Mouse (Mus musculus): ENCODE measurements around the gene Gm14406. TPM values are rescaled to one million over a fixed set of nuclear protein-coding genes. Genes with fewer than 3 reads are reported as not detected.
"Not testable (repeated sequence)": the region's sequence is repeated elsewhere in the genome, so short reads cannot be mapped to it uniquely, and the experiment has no call there.

Gene Gm14406
- polyA plus RNA-seq (2014; fragmentation: Nextera tagmentation; extraction: Ambion mirVana) = not detected in 2 replicates

- H3K27ac ChIP-seq (ENCODE audit: low read depth, low read length); H3K9ac ChIP-seq (replicated peaks; ENCODE audit: low read depth, low read length); H3K4me2 ChIP-seq (ENCODE audit: low read depth, low read length); H3K4me3 ChIP-seq (ENCODE audit: low read depth, low read length); ATAC-seq (ENCODE audit: low read depth); H3K36me3 ChIP-seq (ENCODE audit: control insufficient read depth, insufficient read depth, low read length); H3K27me3 ChIP-seq (ENCODE audit: control insufficient read depth, insufficient read depth, low read length); H3K4me1 ChIP-seq (ENCODE audit: control insufficient read depth, insufficient read depth, low read length); H3K9me3 ChIP-seq (ENCODE audit: control insufficient read depth, low read length): not testable (repeated sequence)
- 87% methylated on average over 2 of the region's 2 CpGs for WGBS
These were observed at the start of gene Gm14406 for GRCm38 (mm10) chr2:177577998-177578397. Gene Gm14406, minus strand, starts transcription at chr2:177578210.

GRCm38 (mm10) chr2:177575141-177575540 is 2.9 kb downstream of the Gm14406 start:
- H3K4me3 ChIP-seq (ENCODE audit: low read depth, low read length); H3K9ac ChIP-seq (replicated peaks; ENCODE audit: low read depth, low read length); H3K4me2 ChIP-seq (ENCODE audit: low read depth, low read length); H3K27ac ChIP-seq (ENCODE audit: low read depth, low read length); H3K27me3 ChIP-seq (ENCODE audit: control insufficient read depth, insufficient read depth, low read length); H3K36me3 ChIP-seq (ENCODE audit: control insufficient read depth, insufficient read depth, low read length); H3K4me1 ChIP-seq (ENCODE audit: control insufficient read depth, insufficient read depth, low read length); ATAC-seq (ENCODE audit: low read depth); H3K9me3 ChIP-seq (ENCODE audit: control insufficient read depth, low read length): not testable (repeated sequence)
- WGBS = 83% methylated on average over 1 of the region's 2 CpGs

- H3K4me2 ChIP-seq (ENCODE audit: low read depth, low read length); H3K4me3 ChIP-seq (ENCODE audit: low read depth, low read length); H3K9ac ChIP-seq (replicated peaks; ENCODE audit: low read depth, low read length); H3K36me3 ChIP-seq (ENCODE audit: control insufficient read depth, insufficient read depth, low read length); H3K27ac ChIP-seq (ENCODE audit: low read depth, low read length); H3K9me3 ChIP-seq (ENCODE audit: control insufficient read depth, low read length); ATAC-seq (ENCODE audit: low read depth); H3K27me3 ChIP-seq (ENCODE audit: control insufficient read depth, insufficient read depth, low read length); H3K4me1 ChIP-seq (ENCODE audit: control insufficient read depth, insufficient read depth, low read length): not testable (repeated sequence)
- 78% methylated on average over 4 of the region's 4 CpGs for WGBS
These were observed 18.6 kb downstream of the Gm14406 start for GRCm38 (mm10) chr2:177559365-177559764.

- not testable (repeated sequence) for H3K36me3 ChIP-seq (ENCODE audit: control insufficient read depth, insufficient read depth, low read length); H3K4me1 ChIP-seq (ENCODE audit: control insufficient read depth, insufficient read depth, low read length); H3K27ac ChIP-seq (ENCODE audit: low read depth, low read length); H3K9me3 ChIP-seq (ENCODE audit: control insufficient read depth, low read length); H3K4me2 ChIP-seq (ENCODE audit: low read depth, low read length); H3K4me3 ChIP-seq (ENCODE audit: low read depth, low read length); H3K27me3 ChIP-seq (ENCODE audit: control insufficient read depth, insufficient read depth, low read length); ATAC-seq (ENCODE audit: low read depth); H3K9ac ChIP-seq (replicated peaks; ENCODE audit: low read depth, low read length)
- no CpG with 5 or more reads among the region's 1 CpGs for WGBS
These were observed 22.7 kb downstream of the Gm14406 start for GRCm38 (mm10) chr2:177555261-177555660.

GRCm38 (mm10) chr2:177537717-177538116 is 40.3 kb downstream of the Gm14406 start:
- not testable (repeated sequence) for ATAC-seq (ENCODE audit: low read depth)
- WGBS = 79% methylated on average over 5 of the region's 5 CpGs

GRCm38 (mm10) chr2:177537141-177537540 is 40.9 kb downstream of the Gm14406 start:
- not testable (repeated sequence) for H3K4me3 ChIP-seq (ENCODE audit: low read depth, low read length); H3K27me3 ChIP-seq (ENCODE audit: control insufficient read depth, insufficient read depth, low read length); H3K9ac ChIP-seq (replicated peaks; ENCODE audit: low read depth, low read length); H3K4me2 ChIP-seq (ENCODE audit: low read depth, low read length); H3K4me1 ChIP-seq (ENCODE audit: control insufficient read depth, insufficient read depth, low read length); H3K36me3 ChIP-seq (ENCODE audit: control insufficient read depth, insufficient read depth, low read length); ATAC-seq (ENCODE audit: low read depth); H3K27ac ChIP-seq (ENCODE audit: low read depth, low read length); H3K9me3 ChIP-seq (ENCODE audit: control insufficient read depth, low read length)
- 91% methylated on average over 2 of the region's 2 CpGs for WGBS

More at GRCm38 (mm10) chr2:177537717-177538116, 40.3 kb downstream of the Gm14406 start:
- not testable (repeated sequence) for H3K4me2 ChIP-seq (ENCODE audit: low read depth, low read length); H3K36me3 ChIP-seq (ENCODE audit: control insufficient read depth, insufficient read depth, low read length); H3K27ac ChIP-seq (ENCODE audit: low read depth, low read length); H3K4me3 ChIP-seq (ENCODE audit: low read depth, low read length); H3K4me1 ChIP-seq (ENCODE audit: control insufficient read depth, insufficient read depth, low read length); H3K9ac ChIP-seq (replicated peaks; ENCODE audit: low read depth, low read length); H3K9me3 ChIP-seq (ENCODE audit: control insufficient read depth, low read length); H3K27me3 ChIP-seq (ENCODE audit: control insufficient read depth, insufficient read depth, low read length)

GRCm38 (mm10) chr2:177535876-177536275 is 42.1 kb downstream of the Gm14406 start:
- H3K9me3 ChIP-seq (ENCODE audit: control insufficient read depth, low read length) = no peaks in the 10 kb centered on the region
- H3K4me1 ChIP-seq (ENCODE audit: control insufficient read depth, insufficient read depth, low read length) = no peaks in the 10 kb centered on the region
- no peaks in the 10 kb centered on the region for H3K36me3 ChIP-seq (ENCODE audit: control insufficient read depth, insufficient read depth, low read length)
- no peaks in the 10 kb centered on the region for H3K27me3 ChIP-seq (ENCODE audit: control insufficient read depth, insufficient read depth, low read length)
- H3K27ac ChIP-seq (ENCODE audit: low read depth, low read length) = no peak overlapping the region
- no peak overlapping the region for H3K4me3 ChIP-seq (ENCODE audit: low read depth, low read length)
- 81% methylated on average over 9 of the region's 9 CpGs for WGBS
- no peak for ATAC-seq (ENCODE audit: low read depth)
- H3K9ac ChIP-seq (replicated peaks; ENCODE audit: low read depth, low read length) = no peak overlapping the region
- no peak overlapping the region for H3K4me2 ChIP-seq (ENCODE audit: low read depth, low read length)

- ATAC-seq (ENCODE audit: low read depth); H3K27ac ChIP-seq (ENCODE audit: low read depth, low read length); H3K4me2 ChIP-seq (ENCODE audit: low read depth, low read length); H3K27me3 ChIP-seq (ENCODE audit: control insufficient read depth, insufficient read depth, low read length); H3K9ac ChIP-seq (replicated peaks; ENCODE audit: low read depth, low read length); H3K9me3 ChIP-seq (ENCODE audit: control insufficient read depth, low read length); H3K4me1 ChIP-seq (ENCODE audit: control insufficient read depth, insufficient read depth, low read length); H3K36me3 ChIP-seq (ENCODE audit: control insufficient read depth, insufficient read depth, low read length); H3K4me3 ChIP-seq (ENCODE audit: low read depth, low read length): not testable (repeated sequence)
- 93% methylated on average over 16 of the region's 16 CpGs for WGBS
These were observed 53.8 kb downstream of the Gm14406 start for GRCm38 (mm10) chr2:177524171-177524570.

- H3K9me3 ChIP-seq (ENCODE audit: control insufficient read depth, low read length); H3K27me3 ChIP-seq (ENCODE audit: control insufficient read depth, insufficient read depth, low read length); H3K36me3 ChIP-seq (ENCODE audit: control insufficient read depth, insufficient read depth, low read length); H3K4me2 ChIP-seq (ENCODE audit: low read depth, low read length); H3K4me1 ChIP-seq (ENCODE audit: control insufficient read depth, insufficient read depth, low read length); H3K9ac ChIP-seq (replicated peaks; ENCODE audit: low read depth, low read length); H3K4me3 ChIP-seq (ENCODE audit: low read depth, low read length); H3K27ac ChIP-seq (ENCODE audit: low read depth, low read length); ATAC-seq (ENCODE audit: low read depth): not testable (repeated sequence)
- 90% methylated on average over 6 of the region's 6 CpGs for WGBS
These were observed 54.3 kb downstream of the Gm14406 start for GRCm38 (mm10) chr2:177523674-177524073.

GRCm38 (mm10) chr2:177523061-177523460 is 54.9 kb downstream of the Gm14406 start:
- no peaks in the 10 kb centered on the region for H3K9me3 ChIP-seq (ENCODE audit: control insufficient read depth, low read length)
- WGBS = 93% methylated on average over 20 of the region's 20 CpGs

More at GRCm38 (mm10) chr2:177523061-177523460, 54.9 kb downstream of the Gm14406 start:
- Histone ChIP-seq H3K4me1 (ENCODE audit: control insufficient read depth, insufficient read depth, low read length) (no peaks in the 10 kb centered on the region), H3K4me2 (ENCODE audit: low read depth, low read length) (no peak overlapping the region), H3K9ac (replicated peaks; ENCODE audit: low read depth, low read length) (no peak overlapping the region), H3K36me3 (ENCODE audit: control insufficient read depth, insufficient read depth, low read length) (no peaks in the 10 kb centered on the region), H3K27ac (ENCODE audit: low read depth, low read length) (no peak overlapping the region), H3K4me3 (ENCODE audit: low read depth, low read length) (no peak overlapping the region), H3K27me3 (ENCODE audit: control insufficient read depth, insufficient read depth, low read length) (no peaks in the 10 kb centered on the region)
- no peak for ATAC-seq (ENCODE audit: low read depth)

Measured in neural tube, embryonic 14.5 days (tissue).